Mouse (Mus musculus): ENCODE data around the gene Depdc5.

DNA sequence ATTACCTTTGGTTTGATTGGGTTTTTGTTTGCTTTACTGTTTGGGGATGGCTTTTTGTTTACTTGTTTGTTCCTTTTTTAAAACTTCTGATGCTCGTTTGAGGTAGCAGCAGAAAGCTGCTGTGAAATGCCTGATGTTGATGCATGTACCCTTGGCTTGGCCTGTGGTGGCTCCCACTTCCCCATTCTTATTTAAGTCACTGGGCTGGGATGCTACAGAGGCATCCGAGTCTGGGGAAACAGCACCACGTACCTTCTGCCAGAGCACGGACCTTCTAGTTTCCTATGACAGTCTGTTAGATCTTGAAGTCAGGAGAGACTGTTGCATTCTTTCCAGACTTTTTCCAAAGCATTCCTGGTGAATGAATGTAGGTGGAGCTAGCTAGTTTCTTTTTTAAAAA is 113.0 kb downstream of the Depdc5 start:
- TF ChIP-seq CTCF (IDR thresholded peaks at IDR 0.05; ENCODE audit: insufficient read depth, low read length) (no peak), POLR2A (IDR thresholded peaks at IDR 0.05; ENCODE audit: borderline replicate concordance, extremely low read depth, low read depth, low read length) (no peak)

Data from lung, adult 2 months (tissue).